Mouse (Mus musculus): ENCODE measurements around the gene Cylc2. TPM values are rescaled to one million over a fixed set of nuclear protein-coding genes. Genes with fewer than 3 reads are reported as not detected.

Gene Cylc2
- not detected in 2 replicates for polyA plus RNA-seq (2015; fragmentation: Nextera tagmentation; extraction: Ambion mirVana)

DNA sequence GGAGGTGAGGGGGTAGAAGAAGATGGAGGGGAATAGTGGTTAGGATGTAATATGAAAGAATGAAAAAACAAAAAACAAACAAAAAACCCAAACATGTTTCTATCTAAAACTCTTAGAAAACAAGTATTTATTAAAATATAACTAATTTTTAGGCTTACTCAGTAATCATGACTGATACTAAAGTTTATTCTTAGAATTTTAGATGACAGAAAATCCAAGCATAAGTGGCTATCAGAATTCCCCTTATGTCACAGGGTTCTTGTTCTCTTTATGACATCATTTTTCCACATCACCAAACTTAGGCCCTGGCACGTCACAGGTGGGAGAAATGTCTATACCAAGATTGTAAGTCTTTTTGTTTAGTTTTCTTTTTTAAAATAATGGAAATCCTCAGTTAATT, at the start of gene Cylc2:
Gene Cylc2 (plus strand): TSS at position 301 of the 400 bp plus-strand sequence.
- H3K9me3 ChIP-seq (replicated peaks) = no peaks in the 10 kb centered on the region
- H3K4me1 ChIP-seq = no peaks in the 10 kb centered on the region
- H3K9ac ChIP-seq = no peak within 1 kb of the TSS
- no peak within 1 kb of the TSS for H3K4me3 ChIP-seq (replicated peaks)
- WGBS = 76% methylated on average over 1 of the region's 1 CpGs
- H3K4me2 ChIP-seq (replicated peaks) = no peak within 1 kb of the TSS
- no peak within 1 kb of the TSS for H3K27ac ChIP-seq (replicated peaks)
- H3K36me3 ChIP-seq = no peaks in the 10 kb centered on the region
- ATAC-seq (ENCODE audit: insufficient number of reproducible peaks, low FRiP score, low TSS enrichment, low read depth) = no peak
- H3K27me3 ChIP-seq = no peaks in the 10 kb centered on the region
